Mouse (Mus musculus): ENCODE results near the gene Hnrnpab.

DNA sequence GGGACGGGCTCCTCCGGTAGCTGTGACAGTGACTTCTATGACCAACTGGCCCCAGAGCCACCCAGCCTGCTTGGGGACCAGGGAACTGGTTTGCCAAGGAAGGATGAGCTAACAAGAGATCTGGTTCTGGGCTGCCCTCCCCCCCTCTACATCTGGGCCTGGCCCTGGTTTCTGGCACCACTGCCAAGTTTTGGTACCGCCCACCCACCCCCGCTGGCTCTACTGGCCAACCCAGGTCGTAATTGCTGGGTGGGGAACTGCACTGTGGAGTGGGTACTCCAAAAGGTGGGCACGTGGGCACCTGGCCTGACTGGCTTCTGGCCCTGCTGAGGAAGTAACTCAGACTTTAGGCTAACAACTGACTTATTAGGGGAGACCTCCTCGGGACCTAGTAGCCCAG lies 34.1 kb upstream of the Hnrnpab start:
- TF ChIP-seq CTCF (IDR thresholded peaks at IDR 0.05; ENCODE audit: insufficient read depth, low read length) (no peak), POLR2A (IDR thresholded peaks at IDR 0.05; ENCODE audit: borderline replicate concordance, extremely low read depth, low read depth, low read length) (no peak)
